Mouse (Mus musculus): Measurements from ENCODE around the gene Ttc6. TPM values are rescaled to one million over a fixed set of nuclear protein-coding genes. Genes with fewer than 3 reads are reported as not detected.

The Ttc6 gene
- not detected for polyA plus RNA-seq (2017; shearing (Covaris generic))

- ATAC-seq: no peak
Measured at GRCm38 (mm10) chr12:57563909-57564308, at the start of gene Ttc6. Gene Ttc6 (plus strand): TSS chr12:57564113.

GRCm38 (mm10) chr12:57514552-57514951, 49.4 kb upstream of the Ttc6 start:
- no peak for ATAC-seq

- ATAC-seq: no peak
Measured at GRCm38 (mm10) chr12:57515702-57516377, 48.1 kb upstream of the Ttc6 start.

GRCm38 (mm10) chr12:57528335-57528734, 35.6 kb upstream of the Ttc6 start:
- ATAC-seq: no peak

GRCm38 (mm10) chr12:57530474-57530873, 33.4 kb upstream of the Ttc6 start:
- ATAC-seq: no peak

- no peak for ATAC-seq
Measured at GRCm38 (mm10) chr12:57534517-57534878, 29.4 kb upstream of the Ttc6 start.

- no peak for ATAC-seq
Measured at GRCm38 (mm10) chr12:57534879-57535611, 28.9 kb upstream of the Ttc6 start.

GRCm38 (mm10) chr12:57536056-57536908, 27.6 kb upstream of the Ttc6 start:
- ATAC-seq: no peak

GRCm38 (mm10) chr12:57536909-57537670, 26.8 kb upstream of the Ttc6 start:
- no peak for ATAC-seq

GRCm38 (mm10) chr12:57537791-57538587, 25.9 kb upstream of the Ttc6 start:
- ATAC-seq: no peak

- peak; percentile 37 for ATAC-seq
Measured at GRCm38 (mm10) chr12:57538588-57539550, 25.0 kb upstream of the Ttc6 start.

GRCm38 (mm10) chr12:57539551-57539985, 24.3 kb upstream of the Ttc6 start:
- no peak for ATAC-seq

GRCm38 (mm10) chr12:57541118-57541517, 22.8 kb upstream of the Ttc6 start:
- no peak for ATAC-seq

- ATAC-seq: no peak
Measured at GRCm38 (mm10) chr12:57541931-57542745, 21.8 kb upstream of the Ttc6 start.

- no peak for ATAC-seq
Measured at GRCm38 (mm10) chr12:57542746-57543626, 20.9 kb upstream of the Ttc6 start.

- no peak for ATAC-seq
Measured at GRCm38 (mm10) chr12:57543627-57543991, 20.3 kb upstream of the Ttc6 start.

- ATAC-seq: no peak
Measured at GRCm38 (mm10) chr12:57544641-57545370, 19.1 kb upstream of the Ttc6 start.
